Mouse (Mus musculus): ENCODE results near the gene Adarb2.

Adarb2 gene

DNA sequence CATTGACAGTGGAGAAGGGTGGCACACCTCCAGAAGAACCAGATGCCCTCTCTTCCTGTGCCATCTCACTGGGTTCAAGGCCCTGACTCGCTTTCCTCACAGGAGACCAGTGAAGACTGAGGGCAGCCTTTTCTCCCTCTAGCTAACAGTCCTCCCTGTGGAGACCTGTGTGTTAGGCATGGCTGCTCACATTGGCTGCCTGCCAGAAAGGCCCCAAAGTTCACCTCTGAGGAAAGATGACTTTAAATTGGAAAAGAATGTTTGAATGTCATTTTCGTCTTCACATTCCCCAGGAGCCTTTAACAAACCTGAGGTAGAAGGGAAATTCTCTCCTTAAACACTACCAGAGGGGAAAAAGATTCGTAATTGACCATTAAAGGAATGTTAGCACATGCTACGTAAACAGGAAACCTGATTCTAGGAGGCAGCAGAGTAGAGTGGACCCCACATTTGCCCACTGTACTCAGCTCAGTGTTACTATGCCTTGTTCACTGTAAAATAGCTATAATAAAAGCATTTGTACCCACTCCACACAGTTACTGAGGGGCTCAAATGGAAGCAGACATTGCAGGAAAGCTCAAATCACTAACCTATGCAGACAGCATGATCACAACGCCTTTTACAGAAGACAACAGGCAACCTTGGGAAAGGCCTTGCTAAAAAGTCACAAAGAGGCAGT, 285.2 kb downstream of the Adarb2 start:
- peak; percentile 7 for DNase-seq (ENCODE audit: low spot score)

DNA sequence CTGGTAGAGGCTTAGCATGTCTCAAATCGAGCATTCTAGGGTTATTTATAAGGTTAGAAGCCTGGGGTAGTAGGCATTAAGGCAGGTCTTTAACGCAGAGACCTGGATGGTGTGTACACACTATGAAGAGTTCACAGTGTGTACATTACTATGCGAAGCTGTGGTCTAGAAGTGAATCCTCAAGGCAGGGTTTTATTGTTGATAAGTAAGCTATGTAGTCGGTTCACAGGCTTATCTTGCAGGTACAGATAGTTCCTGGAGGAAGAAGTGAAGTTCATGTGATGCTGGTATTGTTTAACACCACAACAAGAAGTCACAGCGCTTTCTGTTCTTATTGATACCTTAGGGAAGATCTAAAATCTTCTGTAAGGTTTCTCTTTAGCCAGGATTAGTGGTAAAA, 290.7 kb downstream of the Adarb2 start:
- DNase-seq (ENCODE audit: low spot score), result no peak

DNA sequence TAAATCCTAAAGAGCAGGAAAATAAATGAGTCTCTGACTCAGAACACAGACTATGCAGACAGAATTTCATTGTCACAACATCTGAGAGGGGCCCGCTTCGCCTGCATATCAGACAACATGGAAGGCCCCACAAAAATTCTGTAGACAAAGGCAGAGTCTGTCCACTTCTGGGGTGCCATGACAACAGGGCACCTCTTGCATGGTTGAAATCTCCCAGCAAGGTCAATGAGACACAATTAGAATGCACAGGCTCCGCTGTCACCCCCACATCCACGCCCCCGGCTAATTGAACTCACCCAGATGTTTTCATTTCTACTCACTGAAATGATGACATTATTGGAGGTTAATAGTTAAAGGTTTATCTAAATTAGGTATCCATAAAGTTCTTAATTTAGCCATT, 296.9 kb downstream of the Adarb2 start:
- no peak for DNase-seq (ENCODE audit: low spot score)

DNA sequence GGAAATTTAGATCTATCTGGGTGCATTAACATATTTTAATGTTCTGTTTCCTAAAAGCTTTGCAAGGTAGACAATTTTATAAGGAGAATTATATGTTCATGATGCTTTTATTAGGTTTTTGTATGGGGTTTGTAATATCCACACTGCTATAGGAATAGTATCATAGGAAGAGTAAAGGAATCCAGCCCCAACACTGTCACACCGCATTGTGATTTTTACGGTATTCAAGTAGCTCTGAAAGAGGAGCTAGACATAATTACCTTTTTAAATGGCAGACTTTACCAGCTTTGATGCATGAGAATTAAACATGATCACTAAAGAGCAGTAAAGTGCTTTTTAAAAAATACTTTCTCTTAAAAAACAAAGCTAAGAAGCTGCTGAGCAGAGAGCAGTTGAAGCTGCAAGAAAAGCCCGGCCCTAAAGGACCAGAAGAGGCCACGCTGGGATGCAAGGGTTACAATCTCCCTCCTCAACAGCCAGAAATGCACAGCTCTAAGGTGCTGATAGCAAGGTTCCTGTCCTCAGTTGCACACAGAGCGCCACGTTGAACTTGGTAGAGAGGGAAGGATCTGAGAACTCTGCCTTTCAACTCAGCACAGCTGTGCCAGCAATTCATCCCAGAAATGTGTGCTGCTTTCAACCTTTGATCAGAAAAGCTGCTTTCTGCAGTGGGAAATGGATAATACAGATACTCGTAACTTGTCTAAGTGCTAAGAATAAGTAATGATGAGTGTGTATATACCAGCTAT, 308.6 kb downstream of the Adarb2 start:
- no peak for DNase-seq (ENCODE audit: low spot score)

DNA sequence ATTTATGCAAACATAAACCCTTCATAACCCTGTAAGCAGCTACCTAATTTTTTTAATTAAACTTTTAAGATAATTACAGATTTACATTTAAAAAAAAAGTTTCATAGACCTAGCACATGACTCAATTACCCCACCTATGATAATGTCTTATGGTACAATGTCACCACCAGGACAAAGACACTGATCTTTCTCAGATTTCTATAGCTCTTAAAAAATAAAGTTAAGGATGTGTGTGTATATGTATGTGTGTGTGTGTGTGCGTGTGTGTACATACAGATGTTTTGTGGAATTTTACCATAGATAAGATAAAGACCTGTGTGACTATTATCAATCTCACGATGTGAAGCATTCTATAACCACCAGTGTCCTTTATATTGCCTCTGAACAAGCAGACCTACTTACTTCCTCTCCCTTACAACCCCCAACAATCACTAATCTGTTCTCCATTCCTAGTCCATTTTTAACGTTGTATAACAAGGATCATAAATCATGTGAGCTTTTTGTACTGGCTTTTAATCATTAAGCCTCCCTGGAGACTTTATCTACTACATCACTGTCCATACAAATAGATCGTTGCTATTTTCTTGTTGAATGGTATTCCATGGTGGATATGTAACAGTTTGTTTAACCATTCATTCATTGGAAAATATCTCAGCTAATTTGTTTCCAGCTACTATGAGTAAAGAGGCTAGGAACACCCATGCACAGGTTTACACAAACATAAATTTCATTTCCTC, 313.5 kb downstream of the Adarb2 start:
- no peak for DNase-seq (ENCODE audit: low spot score)

DNA sequence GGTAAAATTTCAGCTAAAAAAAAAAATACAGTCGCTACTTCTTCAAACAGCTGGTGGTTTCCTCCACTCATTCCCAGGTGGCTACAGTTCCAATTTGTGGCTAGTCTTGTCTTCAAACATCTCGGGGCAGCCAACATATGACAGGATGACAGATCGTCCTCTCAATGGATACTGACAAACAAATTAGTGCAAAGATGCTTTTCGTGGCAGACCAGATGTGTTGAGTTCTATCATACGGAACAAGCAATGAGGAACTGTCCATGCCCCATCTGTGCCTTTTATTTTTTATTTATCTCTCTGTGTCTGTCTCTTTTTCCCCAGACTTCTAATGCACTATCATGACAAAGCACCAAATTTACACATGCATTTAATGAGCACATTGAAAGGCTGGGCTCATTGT, 316.5 kb downstream of the Adarb2 start:
- no peak for DNase-seq (ENCODE audit: low spot score)

DNA sequence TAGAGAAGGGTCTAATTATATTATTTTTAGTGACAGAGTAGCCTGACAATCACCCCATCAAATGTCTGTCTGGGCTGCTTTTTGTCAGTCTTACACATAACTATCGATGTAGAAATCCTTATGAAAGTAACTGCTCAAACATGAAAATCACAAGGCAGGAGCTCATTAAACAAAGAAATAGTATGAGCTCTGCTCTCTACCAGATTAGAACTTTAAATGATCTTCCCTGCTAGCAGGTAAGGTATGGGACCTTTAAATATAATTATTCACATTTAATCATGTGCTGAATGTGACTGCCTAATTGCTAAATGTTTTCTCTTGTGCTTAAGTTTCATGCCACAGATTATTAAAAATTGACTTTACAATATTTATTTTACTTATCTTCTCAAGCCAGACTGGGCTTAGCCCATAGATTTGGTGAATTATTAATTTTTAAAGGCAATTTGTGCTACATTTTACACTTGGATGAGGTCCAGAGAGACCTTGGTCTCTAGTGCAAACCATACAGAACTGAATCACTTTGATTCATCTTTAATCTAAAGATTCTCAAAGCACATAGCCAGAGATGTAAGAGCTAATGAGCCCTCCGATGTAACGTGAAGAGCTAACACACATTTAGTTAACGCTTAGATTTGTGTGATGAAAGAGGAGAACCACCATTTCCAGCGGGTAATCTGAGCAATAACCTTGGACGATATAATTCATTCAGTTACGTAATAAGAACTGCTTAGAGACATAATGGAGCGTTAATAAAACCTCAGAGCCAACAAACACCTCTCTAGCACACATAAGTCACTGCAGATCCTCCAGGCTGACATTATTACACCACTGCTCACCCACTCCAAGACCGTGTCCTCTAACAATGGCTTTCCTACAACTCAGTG, 323.3 kb downstream of the Adarb2 start:
- DNase-seq (ENCODE audit: low spot score), result no peak

DNA sequence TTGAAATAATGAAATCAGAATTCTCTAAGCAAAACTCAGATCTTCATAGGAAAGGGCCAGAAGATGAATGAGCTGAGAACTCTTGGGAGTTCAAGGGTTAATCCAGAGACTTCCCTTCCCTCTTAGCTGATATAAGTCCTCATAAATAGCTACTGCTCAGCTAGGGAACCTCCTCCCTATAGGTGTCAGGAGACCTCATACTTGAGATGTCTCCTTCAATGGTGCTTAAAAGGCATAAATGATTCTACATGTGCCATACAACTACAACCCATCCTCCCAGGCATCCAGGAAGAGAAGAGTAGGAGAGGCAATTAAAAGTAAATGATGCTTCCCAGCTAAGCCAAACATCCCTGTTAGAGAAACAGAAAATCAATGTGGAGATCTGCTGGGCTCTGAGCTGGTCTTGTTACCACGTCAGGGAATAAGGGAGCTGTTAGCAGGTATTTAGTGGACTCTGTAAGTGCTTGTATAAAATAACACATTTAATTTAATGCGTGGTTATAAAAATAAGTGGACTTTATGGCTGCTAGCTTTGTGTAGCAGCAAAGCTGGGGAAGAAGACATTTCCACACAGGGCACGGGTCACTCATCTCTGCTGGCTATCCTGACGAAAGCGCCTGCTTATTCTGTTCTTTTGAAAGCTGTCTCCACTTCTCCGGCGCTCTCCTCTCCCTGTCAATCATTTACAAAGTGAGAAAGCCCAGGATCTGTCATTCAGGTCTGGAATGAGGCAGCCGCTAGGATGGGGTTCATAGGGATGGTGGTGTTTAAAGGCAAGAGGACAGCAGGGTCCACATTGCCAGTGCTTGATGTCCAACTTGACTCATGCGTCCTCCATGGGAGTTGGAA, 331.8 kb downstream of the Adarb2 start:
- no peak for DNase-seq (ENCODE audit: low spot score)

DNA sequence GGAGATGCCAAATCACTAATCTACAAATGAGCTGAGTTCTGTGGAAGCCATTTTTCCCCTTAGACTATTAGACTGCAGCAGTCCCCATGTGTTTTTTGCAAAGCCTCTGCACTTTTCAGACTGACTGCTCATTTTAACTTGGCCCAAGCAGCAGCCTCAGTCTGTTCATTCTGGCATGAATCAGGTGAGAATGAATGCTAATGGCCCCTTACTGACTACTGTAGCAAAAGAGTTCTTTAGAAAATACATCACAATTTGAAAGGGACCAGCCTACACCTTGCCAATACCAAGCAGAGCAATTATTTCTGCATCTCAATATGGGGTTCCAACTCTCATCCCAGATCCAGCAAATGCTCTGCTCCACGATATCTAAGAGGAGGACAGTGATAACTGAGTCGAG, 335.8 kb downstream of the Adarb2 start:
- no peak for DNase-seq (ENCODE audit: low spot score)

DNA sequence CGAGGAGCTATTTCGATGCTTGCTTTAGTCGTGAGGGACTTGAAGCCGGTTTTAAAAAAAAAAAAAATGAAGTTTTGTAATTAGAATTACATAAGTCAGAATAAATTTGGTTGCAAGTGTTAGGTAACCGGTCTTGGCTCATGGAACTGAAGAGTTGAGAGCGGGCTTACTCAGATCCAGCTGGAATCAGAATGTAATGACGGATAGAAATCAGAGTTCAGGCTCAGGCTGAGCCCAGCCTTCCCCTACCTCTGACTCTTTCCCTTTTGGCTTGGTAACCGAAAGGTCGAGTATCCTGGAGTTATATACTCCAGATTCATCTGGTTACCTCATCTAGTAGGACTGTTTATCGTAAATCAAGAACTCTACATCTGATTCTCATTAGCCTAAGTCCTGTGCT, 336.2 kb downstream of the Adarb2 start:
- no peak for DNase-seq (ENCODE audit: low spot score)

DNA sequence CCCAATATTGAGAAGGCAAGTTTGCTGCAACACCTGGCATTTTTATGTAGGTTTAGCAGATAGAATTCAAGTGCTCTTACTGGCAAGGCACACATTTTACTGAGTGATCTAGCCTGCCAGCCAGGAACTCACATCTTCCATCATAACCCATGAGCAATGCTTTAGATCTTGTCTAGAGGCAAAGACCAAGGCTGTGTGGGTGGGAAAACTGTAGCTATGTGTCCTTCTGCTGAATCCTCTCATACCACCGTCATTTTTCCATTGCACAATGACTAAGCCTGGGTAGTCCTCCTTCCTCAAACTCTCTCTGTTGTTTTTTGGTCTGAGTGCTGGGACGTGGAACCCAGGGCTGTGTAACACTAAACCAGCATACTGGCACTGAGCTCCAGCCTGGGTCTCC, 340.0 kb downstream of the Adarb2 start:
- DNase-seq (ENCODE audit: low spot score), result no peak

DNA sequence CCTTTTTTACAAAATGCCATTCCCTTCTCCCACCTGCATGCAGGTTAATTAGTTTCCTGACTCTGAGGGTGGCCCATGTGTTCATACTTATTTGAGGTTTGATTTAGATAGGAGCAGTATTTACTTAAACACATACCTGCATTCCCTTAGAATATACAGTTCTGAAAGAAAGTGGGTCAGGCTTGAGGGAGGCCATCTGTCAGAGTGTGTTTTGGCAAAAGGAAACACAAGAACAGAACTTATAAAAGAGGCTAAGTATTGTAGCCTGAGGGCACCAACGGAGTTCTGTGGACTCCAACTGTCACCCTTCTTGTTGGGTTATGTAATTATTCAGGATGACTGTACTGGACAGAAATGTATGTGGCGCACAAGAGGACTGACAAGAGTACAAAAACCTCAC, 349.6 kb downstream of the Adarb2 start:
- DNase-seq (ENCODE audit: low spot score), result no peak

DNA sequence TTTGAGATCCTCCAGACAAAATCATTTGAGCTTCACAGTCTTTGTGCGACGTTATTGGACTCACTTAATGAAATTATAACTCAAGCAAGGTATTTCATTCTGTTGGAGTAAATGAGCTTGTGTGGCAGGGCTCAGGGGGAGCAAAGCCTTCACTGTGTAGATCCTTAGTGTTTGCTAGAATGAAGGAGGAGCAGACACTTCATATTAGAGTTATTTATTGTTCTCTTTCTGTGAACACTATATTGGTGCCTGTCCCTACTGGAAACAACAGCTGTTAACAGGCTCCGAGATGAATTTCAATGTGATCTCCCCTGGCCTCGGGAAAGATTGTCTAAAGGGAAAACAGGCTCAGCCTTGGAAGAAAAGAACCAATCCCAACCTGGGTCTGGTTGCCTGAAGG, 355.1 kb downstream of the Adarb2 start:
- DNase-seq (ENCODE audit: low spot score), result no peak

DNA sequence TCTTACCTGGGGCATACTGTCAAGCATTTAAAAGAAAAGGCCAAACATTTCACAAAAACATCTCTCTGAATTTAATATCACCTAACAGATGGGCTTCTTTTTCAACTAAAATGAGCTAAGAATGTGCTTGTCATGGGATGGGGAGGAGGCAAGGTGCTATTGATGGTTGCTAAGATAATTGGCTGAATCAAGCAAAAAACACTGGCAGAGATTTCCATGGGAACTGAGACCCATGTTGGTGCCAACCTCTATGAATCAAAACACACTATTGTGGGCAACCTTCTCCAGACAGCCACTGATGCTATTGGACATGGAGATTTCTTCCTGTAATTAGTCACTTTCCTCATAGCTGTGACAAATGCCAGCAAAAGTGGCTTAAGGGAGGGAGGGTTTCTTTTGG, 357.8 kb downstream of the Adarb2 start:
- DNase-seq (ENCODE audit: low spot score), result no peak

DNA sequence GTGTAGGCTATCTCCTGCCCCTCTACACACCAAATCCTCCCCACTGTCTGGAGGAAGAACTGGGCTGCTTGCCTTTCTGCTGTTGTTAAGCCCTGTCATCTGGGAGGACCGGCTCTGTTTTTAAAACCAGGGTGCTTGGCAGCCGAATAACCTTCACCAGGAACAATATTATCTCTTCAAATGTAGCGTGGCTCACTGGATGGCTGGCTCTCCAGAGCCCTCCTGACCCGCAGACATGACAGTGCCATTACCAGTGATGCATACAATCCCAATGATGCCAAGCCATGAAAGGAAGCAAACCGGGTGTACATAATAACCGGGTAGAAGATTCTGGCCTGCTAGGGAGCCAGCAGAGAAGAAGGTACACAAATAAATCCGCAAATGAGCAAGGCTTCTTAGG, 360.5 kb downstream of the Adarb2 start:
- DNase-seq (ENCODE audit: low spot score), result no peak

DNA sequence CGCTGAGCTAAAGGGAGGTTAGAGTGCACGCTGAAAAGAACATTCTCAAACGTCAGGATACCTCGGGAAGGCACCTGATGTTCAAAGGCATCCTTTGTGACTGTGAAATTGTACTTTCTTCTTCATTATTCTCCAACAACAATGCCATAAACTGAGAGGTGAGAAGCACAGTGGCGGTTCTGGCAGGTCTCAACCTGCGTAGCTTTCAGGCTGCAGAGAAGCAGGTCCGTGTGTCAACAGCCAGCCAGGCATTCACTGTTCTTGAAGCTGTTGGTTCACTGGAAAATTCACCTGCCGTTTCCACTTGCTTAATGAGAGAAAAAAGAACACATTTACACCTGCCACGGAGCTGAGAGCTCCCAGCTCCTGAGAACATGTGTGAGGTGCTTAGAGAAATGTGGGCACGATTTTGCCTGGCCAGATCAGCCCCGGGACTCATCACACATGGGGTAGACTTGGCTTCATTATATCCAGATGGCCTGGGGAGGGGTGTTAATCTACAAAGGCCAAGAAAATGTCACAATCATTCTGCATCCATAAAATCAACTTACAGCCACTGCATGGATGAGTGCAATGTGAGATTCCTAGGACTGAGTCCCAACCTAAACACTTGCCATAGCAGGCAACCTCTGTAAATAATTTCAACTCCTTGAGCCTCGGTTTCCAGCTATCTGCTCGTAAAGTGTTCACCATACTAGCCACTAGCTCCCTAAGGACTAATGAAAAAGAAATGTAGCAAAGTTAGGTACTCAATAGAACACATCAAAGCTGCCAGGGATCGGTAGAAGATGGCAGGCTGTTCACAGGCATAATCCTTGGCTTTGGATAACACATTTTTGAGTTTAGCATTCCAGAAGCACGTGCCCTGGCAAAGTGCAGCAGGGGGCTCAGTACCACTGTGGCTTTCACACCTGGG, 364.7 kb downstream of the Adarb2 start:
- DNase-seq (ENCODE audit: low spot score), result no peak

DNA sequence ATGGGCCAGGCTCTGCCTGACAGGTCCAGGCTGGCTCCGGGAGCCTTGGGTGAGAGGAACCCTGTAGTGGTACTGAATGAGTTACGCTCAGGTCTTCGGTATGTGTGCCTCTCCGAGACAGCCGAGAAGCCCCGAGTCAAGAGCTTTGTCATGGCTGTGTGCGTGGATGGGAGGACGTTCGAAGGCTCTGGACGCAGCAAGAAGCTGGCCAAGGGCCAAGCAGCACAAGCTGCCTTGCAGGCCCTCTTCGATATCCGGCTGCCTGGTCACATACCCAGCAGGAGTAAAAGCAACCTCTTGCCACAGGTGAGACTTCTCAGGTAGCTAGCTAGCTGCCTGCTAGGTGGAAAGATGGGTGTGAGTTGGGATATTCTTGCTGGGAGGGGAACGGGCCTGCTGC, 367.6 kb downstream of the Adarb2 start:
- DNase-seq (ENCODE audit: low spot score), result no peak

DNA sequence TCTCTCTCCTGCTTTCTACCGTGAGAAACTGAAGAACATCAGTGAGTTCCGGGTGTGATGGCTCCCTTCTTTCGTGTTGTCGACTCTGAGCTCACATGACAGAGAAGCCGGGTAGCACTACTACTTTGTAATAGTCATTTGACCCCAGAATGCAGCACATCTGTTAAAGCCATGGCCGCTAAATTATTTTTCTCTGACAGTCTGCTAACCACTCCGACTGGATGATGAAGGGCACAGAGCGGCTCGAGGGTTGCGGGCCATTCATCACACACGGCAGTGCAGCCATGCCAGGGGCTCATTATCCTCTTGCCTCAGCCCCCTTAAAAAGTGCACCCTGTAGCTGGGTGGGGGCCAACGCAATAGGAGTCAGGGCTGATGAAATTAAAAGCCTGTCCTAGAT, 371.2 kb downstream of the Adarb2 start:
- DNase-seq (ENCODE audit: low spot score), result no peak

DNA sequence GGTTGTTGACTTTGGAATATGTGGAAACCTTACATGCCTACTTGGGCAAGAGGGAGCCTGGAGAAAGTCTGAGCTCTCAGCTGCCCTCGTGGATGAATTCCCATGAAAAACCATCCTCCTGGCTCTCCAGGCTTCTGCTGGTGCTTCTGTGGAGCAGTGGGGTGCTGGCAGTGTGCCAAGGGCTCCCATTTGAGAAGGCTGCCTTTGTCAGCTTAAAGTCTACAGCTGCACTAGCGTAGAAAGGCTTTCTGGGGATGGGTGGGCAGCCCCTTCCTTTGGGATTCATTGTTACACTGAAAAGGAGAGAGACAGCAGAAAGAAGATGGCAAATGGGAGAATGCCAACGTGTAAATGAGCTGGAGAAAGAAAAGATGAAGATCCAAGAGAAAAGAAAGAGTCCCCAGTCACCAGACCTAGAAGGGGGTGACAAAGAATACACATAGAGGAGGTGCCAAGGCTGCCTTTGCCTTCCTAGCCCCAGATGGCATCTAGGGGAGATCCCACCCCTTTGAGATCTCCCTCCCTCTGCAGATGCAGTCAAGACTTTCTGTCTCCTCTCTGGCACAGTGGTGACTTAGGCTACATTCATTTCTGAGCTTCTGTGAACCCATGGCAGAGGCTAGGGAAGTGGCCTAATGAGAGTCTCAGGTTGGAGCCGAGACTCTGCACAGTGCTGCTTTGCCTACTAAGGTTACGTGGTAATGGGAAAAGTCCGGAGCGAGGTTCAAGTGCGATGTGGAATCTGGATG, 381.8 kb downstream of the Adarb2 start:
- DNase-seq (ENCODE audit: low spot score), result no peak

DNA sequence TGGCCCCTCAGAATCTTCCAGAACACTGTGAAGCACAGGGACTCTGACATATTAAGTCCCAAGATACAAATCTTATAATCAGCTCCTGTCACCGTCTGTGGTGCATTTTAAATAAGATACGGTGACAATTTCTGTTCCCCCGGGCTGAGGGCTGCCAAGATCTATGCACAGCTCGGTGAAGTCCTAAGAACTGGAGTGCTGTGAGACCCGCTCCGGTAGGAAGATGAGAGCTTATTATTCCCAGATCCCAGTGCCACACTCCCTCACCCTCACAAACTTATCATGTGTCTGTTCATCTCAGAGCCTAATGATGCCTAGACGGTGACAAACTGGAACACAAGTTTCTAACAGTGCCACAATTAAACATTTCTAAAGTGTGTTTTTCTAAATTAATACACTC, 384.8 kb downstream of the Adarb2 start:
- no peak for DNase-seq (ENCODE audit: low spot score)
